Mouse (Mus musculus): ENCODE measurements around the gene Tmem86a. TPM values are rescaled to one million over a fixed set of nuclear protein-coding genes. Genes with fewer than 3 reads are reported as not detected.
"Not testable (repeated sequence)": the region's sequence is repeated elsewhere in the genome, so short reads cannot be mapped to it uniquely, and the experiment has no call there.

Gene Tmem86a
- polyA plus RNA-seq, 1 experiment from 2014 or later: 18.0 TPM

DNA sequence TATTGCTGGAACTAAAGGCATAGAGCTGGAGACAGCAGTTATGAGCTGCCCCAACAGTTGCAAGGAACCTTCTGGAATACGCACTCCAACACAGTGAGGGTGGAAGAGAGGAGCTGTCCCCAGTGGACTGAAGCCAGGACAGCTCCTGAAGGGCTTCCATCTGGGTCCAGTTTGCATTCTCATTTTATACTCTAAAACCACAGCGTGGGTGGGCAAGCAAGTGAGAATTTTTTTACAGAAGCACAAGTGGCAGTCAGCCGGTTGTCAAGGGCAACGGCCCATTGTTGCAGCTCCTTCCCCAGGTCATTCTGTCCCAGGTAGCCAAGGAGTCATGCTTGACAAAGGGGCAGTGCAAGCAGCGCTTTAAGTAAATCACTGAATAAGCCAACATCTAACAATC, 30.8 kb upstream of the Tmem86a start:
- WGBS: 69% methylated on average over 5 of the region's 5 CpGs

DNA sequence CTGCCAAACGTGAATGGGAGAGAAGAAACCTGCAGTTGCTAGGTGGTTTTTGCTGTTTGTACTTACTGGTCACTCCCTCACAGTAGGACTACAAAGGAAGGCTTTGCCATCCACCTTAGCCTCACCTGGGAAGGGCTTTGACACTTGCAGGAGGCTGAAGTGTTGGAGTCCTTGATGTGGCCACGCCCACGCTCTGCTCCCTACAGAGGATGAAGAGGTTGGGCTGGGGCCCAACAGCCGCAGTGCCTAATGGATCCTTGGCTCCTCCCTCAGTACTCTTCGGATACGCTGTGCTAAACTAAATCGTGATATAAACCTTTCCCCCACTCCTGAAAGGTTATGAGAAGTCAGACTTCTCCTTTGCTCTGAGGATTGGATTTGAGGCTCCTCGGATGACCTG, 29.4 kb upstream of the Tmem86a start:
- Histone ChIP-seq H3K27ac (replicated peaks in 1 of 2; ENCODE audit: control insufficient read depth in 1 of 2, insufficient read depth in 1 of 2, low read depth in 2 of 2, low read length in 2 of 2) (no peak overlapping the region), H3K4me2 (ENCODE audit: low read length) (peak overlapping the region; percentile 42), H3K9me3 (ENCODE audit: control insufficient read depth, low read length) (no peaks in the 10 kb centered on the region), H3K9ac (ENCODE audit: low read length) (no peak overlapping the region; the same call in 1 of the 2 replicates), H3K4me3 (ENCODE audit: control insufficient read depth in 1 of 2, insufficient read depth in 1 of 2, low read depth in 1 of 2, low read length in 2 of 2) (no peak overlapping the region), H3K27me3 (ENCODE audit: control insufficient read depth, insufficient read depth, low read length) (no peaks in the 10 kb centered on the region), H3K4me1 (ENCODE audit: control insufficient read depth in 2 of 2, insufficient read depth in 2 of 2, low read length in 2 of 2) (no peaks in the 10 kb centered on the region), H3K36me3 (ENCODE audit: control insufficient read depth, insufficient read depth, low read length) (no peaks in the 10 kb centered on the region)
- no peak for ATAC-seq (ENCODE audit: insufficient number of reproducible peaks, insufficient read depth, low FRiP score, low read depth)
- WGBS: 7% methylated on average over 8 of the region's 8 CpGs

More for the DNA sequence above, 30.8 kb upstream of the Tmem86a start:
- peaks cover 9 to 10% of the 10 kb centered on the region in 2 experiments for H3K4me1 ChIP-seq (ENCODE audit: control insufficient read depth in 2 of 2, insufficient read depth in 2 of 2, low read length in 2 of 2)
- H3K9me3 ChIP-seq (ENCODE audit: control insufficient read depth, low read length): no peaks in the 10 kb centered on the region
- no peak overlapping the region for H3K4me3 ChIP-seq (ENCODE audit: control insufficient read depth in 1 of 2, insufficient read depth in 1 of 2, low read depth in 1 of 2, low read length in 2 of 2)
- no peak overlapping the region for H3K4me2 ChIP-seq (ENCODE audit: low read length)
- no peaks in the 10 kb centered on the region for H3K36me3 ChIP-seq (ENCODE audit: control insufficient read depth, insufficient read depth, low read length)
- no peak for ATAC-seq (ENCODE audit: insufficient number of reproducible peaks, insufficient read depth, low FRiP score, low read depth)
- no peaks in the 10 kb centered on the region for H3K27me3 ChIP-seq (ENCODE audit: control insufficient read depth, insufficient read depth, low read length)
- H3K9ac ChIP-seq (ENCODE audit: low read length): no peak overlapping the region
- H3K27ac ChIP-seq (replicated peaks in 1 of 2; ENCODE audit: control insufficient read depth in 1 of 2, insufficient read depth in 1 of 2, low read depth in 2 of 2, low read length in 2 of 2): no peak overlapping the region

DNA sequence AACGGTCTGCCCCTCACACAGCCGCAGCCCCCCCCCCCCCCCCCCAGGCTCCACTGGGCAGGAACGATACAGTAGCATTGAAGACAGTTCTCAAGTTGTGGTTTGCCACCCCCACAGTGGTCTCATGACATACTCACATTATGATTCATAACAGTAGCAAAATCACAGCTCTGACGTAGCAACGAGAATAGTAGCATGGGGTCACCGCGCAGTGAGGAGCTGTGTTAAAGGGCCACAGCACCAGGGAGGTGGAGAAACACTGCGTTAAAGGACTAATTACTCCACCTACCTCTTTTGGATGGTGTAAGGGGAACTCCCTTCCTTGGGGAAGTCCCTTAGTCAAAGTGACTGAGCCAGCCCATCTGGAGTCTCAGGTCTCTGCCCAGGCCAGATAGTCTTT, 27.9 kb upstream of the Tmem86a start:
- WGBS: 57% methylated on average over 7 of the region's 8 CpGs
- Histone ChIP-seq H3K9ac (ENCODE audit: low read length) (no peak overlapping the region), H3K4me1 (ENCODE audit: control insufficient read depth in 2 of 2, insufficient read depth in 2 of 2, low read length in 2 of 2) (no peaks in the 10 kb centered on the region), H3K4me2 (ENCODE audit: low read length) (no peak overlapping the region), H3K9me3 (ENCODE audit: control insufficient read depth, low read length) (no peaks in the 10 kb centered on the region), H3K27ac (replicated peaks in 1 of 2; ENCODE audit: control insufficient read depth in 1 of 2, insufficient read depth in 1 of 2, low read depth in 2 of 2, low read length in 2 of 2) (no peak overlapping the region), H3K27me3 (ENCODE audit: control insufficient read depth, insufficient read depth, low read length) (no peaks in the 10 kb centered on the region), H3K36me3 (ENCODE audit: control insufficient read depth, insufficient read depth, low read length) (no peaks in the 10 kb centered on the region), H3K4me3 (ENCODE audit: control insufficient read depth in 1 of 2, insufficient read depth in 1 of 2, low read depth in 1 of 2, low read length in 2 of 2) (no peak overlapping the region)
- ATAC-seq (ENCODE audit: insufficient number of reproducible peaks, insufficient read depth, low FRiP score, low read depth): no peak

DNA sequence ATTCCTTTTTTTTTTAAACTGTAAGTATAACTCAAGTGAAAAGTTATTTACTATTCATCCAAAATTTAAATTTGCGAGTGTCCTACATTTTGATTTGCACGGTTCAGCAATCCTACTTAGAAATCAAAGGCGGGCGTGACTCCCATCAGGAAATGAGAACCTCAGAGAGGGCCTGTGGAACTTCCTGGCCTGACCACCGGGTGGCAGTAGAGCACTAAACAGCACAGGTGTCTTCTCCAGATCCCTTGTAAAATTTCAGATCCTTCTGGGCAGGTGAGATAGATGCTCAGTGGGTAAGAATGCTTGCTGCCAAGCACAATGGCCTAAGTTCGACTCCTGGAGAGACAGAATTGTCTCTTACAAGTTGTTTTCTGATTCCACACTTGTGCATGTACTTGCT, 26.9 kb upstream of the Tmem86a start:
- H3K27ac ChIP-seq (replicated peaks in 1 of 2; ENCODE audit: control insufficient read depth in 1 of 2, insufficient read depth in 1 of 2, low read depth in 2 of 2, low read length in 2 of 2): no peak overlapping the region
- ATAC-seq (ENCODE audit: insufficient number of reproducible peaks, insufficient read depth, low FRiP score, low read depth): no peak
- no peak overlapping the region for H3K9ac ChIP-seq (ENCODE audit: low read length)
- H3K36me3 ChIP-seq (ENCODE audit: control insufficient read depth, insufficient read depth, low read length): no peaks in the 10 kb centered on the region
- no peak overlapping the region for H3K4me2 ChIP-seq (ENCODE audit: low read length)
- H3K4me1 ChIP-seq (ENCODE audit: control insufficient read depth in 2 of 2, insufficient read depth in 2 of 2, low read length in 2 of 2): peaks cover 0 to under 1% of the 10 kb centered on the region in 2 experiments; a peak in 1 of 4 replicates
- no peaks in the 10 kb centered on the region for H3K27me3 ChIP-seq (ENCODE audit: control insufficient read depth, insufficient read depth, low read length)
- H3K4me3 ChIP-seq (ENCODE audit: control insufficient read depth in 1 of 2, insufficient read depth in 1 of 2, low read depth in 1 of 2, low read length in 2 of 2): no peak overlapping the region
- 11% methylated on average over 6 of the region's 6 CpGs for WGBS
- no peaks in the 10 kb centered on the region for H3K9me3 ChIP-seq (ENCODE audit: control insufficient read depth, low read length)

DNA sequence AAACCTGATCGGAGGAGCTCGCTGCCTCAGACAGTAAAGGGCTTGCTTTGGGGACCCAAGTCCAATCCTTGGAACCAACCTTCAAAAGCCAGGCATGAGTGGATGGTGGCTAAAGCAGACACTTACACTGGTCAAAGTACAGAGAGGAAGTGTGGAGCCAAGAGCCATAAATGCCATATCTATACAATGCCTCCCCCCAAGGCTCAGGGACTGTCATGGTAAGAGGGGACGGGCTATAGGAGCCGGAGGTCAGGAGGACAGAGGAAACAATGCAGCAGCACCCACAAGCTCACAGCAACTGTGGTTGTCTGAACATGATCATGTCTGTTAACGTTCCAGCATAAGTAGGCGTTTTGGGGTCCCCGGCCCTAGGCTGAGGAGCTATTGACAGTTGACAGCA, 25.9 kb upstream of the Tmem86a start:
- H3K27me3 ChIP-seq (ENCODE audit: control insufficient read depth, insufficient read depth, low read length): no peaks in the 10 kb centered on the region
- H3K27ac ChIP-seq (replicated peaks in 1 of 2; ENCODE audit: control insufficient read depth in 1 of 2, insufficient read depth in 1 of 2, low read depth in 2 of 2, low read length in 2 of 2): no peak overlapping the region
- H3K36me3 ChIP-seq (ENCODE audit: control insufficient read depth, insufficient read depth, low read length): no peaks in the 10 kb centered on the region
- no peak overlapping the region for H3K9ac ChIP-seq (ENCODE audit: low read length)
- peaks cover 0 to 2% of the 10 kb centered on the region in 2 experiments; a peak in 1 of 4 replicates for H3K4me1 ChIP-seq (ENCODE audit: control insufficient read depth in 2 of 2, insufficient read depth in 2 of 2, low read length in 2 of 2)
- no peak overlapping the region for H3K4me2 ChIP-seq (ENCODE audit: low read length)
- no peak overlapping the region for H3K4me3 ChIP-seq (ENCODE audit: control insufficient read depth in 1 of 2, insufficient read depth in 1 of 2, low read depth in 1 of 2, low read length in 2 of 2)
- no peaks in the 10 kb centered on the region for H3K9me3 ChIP-seq (ENCODE audit: control insufficient read depth, low read length)
- no peak for ATAC-seq (ENCODE audit: insufficient number of reproducible peaks, insufficient read depth, low FRiP score, low read depth)
- 88% methylated on average over 7 of the region's 7 CpGs for WGBS

DNA sequence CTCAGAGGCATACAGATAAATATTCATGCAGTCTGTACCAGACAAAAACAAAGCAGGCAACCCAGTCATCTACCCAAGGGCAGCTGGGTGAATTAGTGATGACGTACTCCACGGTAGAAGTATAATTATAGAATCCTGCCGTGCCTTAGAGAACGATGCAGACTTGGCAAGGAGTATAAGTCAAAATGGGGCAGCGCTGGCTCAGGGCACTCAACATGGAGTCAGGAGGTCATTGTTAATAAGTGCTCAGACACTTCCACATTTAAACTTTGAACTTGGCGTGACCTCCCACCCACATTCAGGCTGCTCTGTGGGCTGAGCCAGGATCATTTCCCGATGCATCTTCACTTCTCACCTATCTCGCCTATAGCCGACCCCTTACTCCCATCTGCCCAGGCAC, 25.0 kb upstream of the Tmem86a start:
- ATAC-seq (ENCODE audit: insufficient number of reproducible peaks, insufficient read depth, low FRiP score, low read depth): peak; percentile 45; the same call in 1 of the 2 replicates
- Histone ChIP-seq H3K4me1 (ENCODE audit: control insufficient read depth in 2 of 2, insufficient read depth in 2 of 2, low read length in 2 of 2) (peaks cover 0 to 2% of the 10 kb centered on the region in 2 experiments; a peak in 1 of 4 replicates), H3K36me3 (ENCODE audit: control insufficient read depth, insufficient read depth, low read length) (no peaks in the 10 kb centered on the region), H3K9ac (ENCODE audit: low read length) (no peak overlapping the region), H3K27ac (replicated peaks in 1 of 2; ENCODE audit: control insufficient read depth in 1 of 2, insufficient read depth in 1 of 2, low read depth in 2 of 2, low read length in 2 of 2) (no peak overlapping the region), H3K9me3 (ENCODE audit: control insufficient read depth, low read length) (no peaks in the 10 kb centered on the region), H3K27me3 (ENCODE audit: control insufficient read depth, insufficient read depth, low read length) (no peaks in the 10 kb centered on the region), H3K4me2 (ENCODE audit: low read length) (no peak overlapping the region), H3K4me3 (ENCODE audit: control insufficient read depth in 1 of 2, insufficient read depth in 1 of 2, low read depth in 1 of 2, low read length in 2 of 2) (no peak overlapping the region)
- 44% methylated on average over 9 of the region's 9 CpGs for WGBS

DNA sequence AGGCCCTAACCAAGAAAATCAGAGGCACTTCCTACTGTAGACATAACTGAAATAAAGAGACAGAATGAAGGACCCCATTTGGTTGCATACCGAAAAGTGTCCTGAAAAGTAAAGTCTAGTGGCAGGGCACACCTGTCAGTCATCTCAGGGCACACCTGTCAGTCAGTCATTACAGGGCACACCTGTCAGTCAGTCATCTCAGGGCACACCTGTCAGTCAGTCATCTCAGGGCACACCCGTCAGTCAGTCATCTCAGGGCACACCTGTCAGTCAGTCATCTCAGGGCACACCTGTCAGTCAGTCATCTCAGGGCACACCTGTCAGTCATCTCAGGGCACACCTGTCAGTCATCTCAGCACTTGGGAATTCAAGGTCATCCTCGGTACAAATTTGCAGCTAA, 23.5 kb upstream of the Tmem86a start:
- H3K27me3 ChIP-seq (ENCODE audit: control insufficient read depth, insufficient read depth, low read length); H3K4me2 ChIP-seq (ENCODE audit: low read length); H3K36me3 ChIP-seq (ENCODE audit: control insufficient read depth, insufficient read depth, low read length); H3K4me3 ChIP-seq (ENCODE audit: control insufficient read depth in 1 of 2, insufficient read depth in 1 of 2, low read depth in 1 of 2, low read length in 2 of 2); ATAC-seq (ENCODE audit: insufficient number of reproducible peaks, insufficient read depth, low FRiP score, low read depth); H3K4me1 ChIP-seq (ENCODE audit: control insufficient read depth in 2 of 2, insufficient read depth in 2 of 2, low read length in 2 of 2); H3K27ac ChIP-seq (replicated peaks in 1 of 2; ENCODE audit: control insufficient read depth in 1 of 2, insufficient read depth in 1 of 2, low read depth in 2 of 2, low read length in 2 of 2); H3K9me3 ChIP-seq (ENCODE audit: control insufficient read depth, low read length); H3K9ac ChIP-seq (ENCODE audit: low read length): not testable (repeated sequence)
- WGBS: 83% methylated on average over 3 of the region's 3 CpGs

DNA sequence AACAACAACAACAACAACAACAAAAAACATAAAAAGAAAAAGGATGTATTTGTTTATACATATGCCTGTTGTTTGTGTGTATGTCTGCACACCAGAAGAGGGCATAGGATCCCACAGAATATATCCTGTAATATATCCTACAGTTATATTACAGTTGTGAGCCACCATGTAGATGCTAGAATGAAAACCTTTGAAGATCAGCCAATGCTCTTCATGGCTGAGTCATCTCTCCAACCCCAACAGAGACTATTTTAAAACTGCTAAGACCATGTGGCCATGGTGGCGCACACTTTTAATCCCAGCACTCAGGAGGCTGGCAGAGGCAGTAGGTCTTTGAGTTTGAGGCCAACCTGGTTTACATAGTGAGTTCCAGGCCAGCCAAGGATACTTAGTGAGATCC, 22.9 kb upstream of the Tmem86a start:
- Histone ChIP-seq H3K27ac (replicated peaks in 1 of 2; ENCODE audit: control insufficient read depth in 1 of 2, insufficient read depth in 1 of 2, low read depth in 2 of 2, low read length in 2 of 2) (no peak overlapping the region), H3K4me2 (ENCODE audit: low read length) (no peak overlapping the region), H3K9ac (ENCODE audit: low read length) (no peak overlapping the region), H3K36me3 (ENCODE audit: control insufficient read depth, insufficient read depth, low read length) (no peaks in the 10 kb centered on the region), H3K4me1 (ENCODE audit: control insufficient read depth in 2 of 2, insufficient read depth in 2 of 2, low read length in 2 of 2) (peaks cover 0 to 2% of the 10 kb centered on the region in 2 experiments; a peak in 1 of 4 replicates), H3K4me3 (ENCODE audit: control insufficient read depth in 1 of 2, insufficient read depth in 1 of 2, low read depth in 1 of 2, low read length in 2 of 2) (no peak overlapping the region), H3K9me3 (ENCODE audit: control insufficient read depth, low read length) (no peaks in the 10 kb centered on the region), H3K27me3 (ENCODE audit: control insufficient read depth, insufficient read depth, low read length) (no peaks in the 10 kb centered on the region)
- WGBS: 76% methylated on average over 1 of the region's 1 CpGs
- ATAC-seq (ENCODE audit: insufficient number of reproducible peaks, insufficient read depth, low FRiP score, low read depth): no peak
